Mouse (Mus musculus) stomach, postnatal 0 days (tissue): ENCODE data around the gene Icam2. TPM values are rescaled to one million over a fixed set of nuclear protein-coding genes. Genes with fewer than 3 reads are reported as not detected.

Experiments
- ATAC-seq: fragments of 200-750 bp; cut with Nextera tagmentation; 2 replicates; pipeline ENCODE4 v1.8.0; 2017; ENCODE audit not compliant: low FRiP score, low TSS enrichment
- DNase-seq: peaks from one replicate; pipeline ENCODE4 v3.0.0-alpha.2; 2016; ENCODE audit warnings: low spot score
- H3K27ac ChIP-seq: fragments of 300-500 bp; sonication (generic); replicated peaks from 2 replicates; pipeline ENCODE4 v1.5.1; 2014; ENCODE audit warnings: mild to moderate bottlenecking, control low read depth
- H3K27me3 ChIP-seq: fragments of 300-500 bp; sonication (generic); 2 replicates; pipeline ENCODE4 v1.6.1; 2014; ENCODE audit warnings: low read length; ENCODE audit not compliant: control insufficient read depth, insufficient read depth
- H3K36me3 ChIP-seq: fragments of 300-500 bp; sonication (generic); 2 replicates; pipeline ENCODE4 v1.6.1; 2014; ENCODE audit warnings: low read length, mixed read lengths; ENCODE audit not compliant: control insufficient read depth, insufficient read depth
- H3K4me1 ChIP-seq: fragments of 300-500 bp; sonication (generic); replicated peaks from 2 replicates; pipeline ENCODE4 v1.6.1; 2014; ENCODE audit warnings: antibody characterized with exemption; ENCODE audit not compliant: control insufficient read depth, insufficient read depth
- H3K4me2 ChIP-seq: fragments of 300-500 bp; sonication (generic); replicated peaks from 2 replicates; pipeline ENCODE4 v1.6.1; 2014; ENCODE audit warnings: low read depth, mild to moderate bottlenecking, control low read depth, moderate library complexity
- H3K4me3 ChIP-seq: fragments of 300-500 bp; sonication (generic); 2 replicates; pipeline ENCODE4 v1.5.1; 2014; ENCODE audit warnings: low read depth, low read length, control low read depth
- H3K9ac ChIP-seq: fragments of 300-500 bp; sonication (generic); 2 replicates; pipeline ENCODE4 v1.6.1; 2014; ENCODE audit warnings: mild to moderate bottlenecking, low read length, control low read depth, mixed read lengths
- H3K9me3 ChIP-seq: fragments of 300-500 bp; sonication (generic); 2 replicates; pipeline ENCODE4 v1.6.1; 2016; ENCODE audit warnings: low read length; ENCODE audit not compliant: control insufficient read depth
- CTCF ChIP-seq: IDR thresholded peaks from 2 replicates; pipeline ENCODE4 v1.5.1; 2016; ENCODE audit warnings: antibody characterized with exemption, low read depth, mild to moderate bottlenecking, moderate library complexity
- EP300 ChIP-seq: optimal IDR thresholded peaks from 2 replicates; pipeline ENCODE3; 2016; ENCODE audit warnings: antibody characterized with exemption
- WGBS: fragments of 180-500 bp; shearing (Covaris S2); extraction: QIAGEN DNeasy Blood & Tissue Kit; methylation state at CpG from one replicate; pipeline ENCODE4 v1.1.7; 2014; 5-methylcytosine and 5-hydroxymethylcytosine counted together
- polyA plus RNA-seq: library from polyadenylated mRNA; unstranded; fragments of >200 nt; fragmentation: Nextera tagmentation; extraction: Ambion mirVana; gene quantifications from 2 replicates; pipeline ENCODE4 v1.2.1, GENCODE M21; 2015

The Icam2 gene
- polyA plus RNA-seq: 12.7 and 13.2 TPM in 2 replicates

DNA sequence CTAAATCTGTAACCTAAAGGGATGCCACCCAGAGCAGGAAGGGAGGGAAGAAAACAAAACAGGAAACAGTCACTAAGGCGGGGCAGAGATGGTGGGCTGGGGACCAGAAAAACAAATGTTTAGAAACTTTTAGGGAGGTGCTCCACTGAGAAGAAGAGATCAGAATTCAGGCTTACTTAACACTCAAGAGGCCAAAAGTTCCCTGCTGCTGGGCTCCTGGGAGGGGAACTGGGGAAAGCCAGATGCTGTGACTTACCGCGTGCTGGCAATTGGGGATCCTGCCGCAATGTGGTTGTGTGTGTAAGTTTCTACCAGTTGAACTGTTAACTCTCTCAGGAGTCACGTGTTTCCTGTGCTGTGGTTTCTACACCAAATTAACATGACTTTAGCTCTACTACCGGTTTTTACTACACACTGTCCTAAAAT is at the start of gene Icam2:
Gene Icam2, minus strand, starts transcription at position 285 of the 426 bp plus-strand sequence.
- H3K4me2 ChIP-seq: no peak within 1 kb of the TSS
- 67% methylated on average over 6 of the region's 6 CpGs for WGBS
- no peak within 1 kb of the TSS for H3K9ac ChIP-seq
- H3K4me3 ChIP-seq: no peak within 1 kb of the TSS
- no peaks in the 10 kb centered on the region for H3K9me3 ChIP-seq
- H3K36me3 ChIP-seq: no peaks in the 10 kb centered on the region
- TF ChIP-seq EP300: no peak
- TF ChIP-seq CTCF: no peak
- H3K27me3 ChIP-seq: no peaks in the 10 kb centered on the region
- H3K27ac ChIP-seq: no peak within 1 kb of the TSS
- no peak for ATAC-seq
- DNase-seq: no peak
- H3K4me1 ChIP-seq: no peaks in the 10 kb centered on the region; the same call in 1 of the 2 replicates

- WGBS: 71% methylated on average over 2 of the region's 2 CpGs
- Histone ChIP-seq H3K4me2 (no peak overlapping the region), H3K4me1 (no peaks in the 10 kb centered on the region), H3K27me3 (no peaks in the 10 kb centered on the region), H3K27ac (no peak overlapping the region), H3K4me3 (no peak overlapping the region), H3K9ac (no peak overlapping the region), H3K9me3 (no peaks in the 10 kb centered on the region), H3K36me3 (0 out of 2 replicates have a peak, but pooled peaks cover 3% of the 10 kb centered on the region)
- no peak for ATAC-seq
- DNase-seq: no peak
- no peak for TF ChIP-seq EP300
- TF ChIP-seq CTCF: peak; percentile 50
Measured at GRCm38 (mm10) chr11:106437543-106437942, 49.7 kb upstream of the Icam2 start.

DNA sequence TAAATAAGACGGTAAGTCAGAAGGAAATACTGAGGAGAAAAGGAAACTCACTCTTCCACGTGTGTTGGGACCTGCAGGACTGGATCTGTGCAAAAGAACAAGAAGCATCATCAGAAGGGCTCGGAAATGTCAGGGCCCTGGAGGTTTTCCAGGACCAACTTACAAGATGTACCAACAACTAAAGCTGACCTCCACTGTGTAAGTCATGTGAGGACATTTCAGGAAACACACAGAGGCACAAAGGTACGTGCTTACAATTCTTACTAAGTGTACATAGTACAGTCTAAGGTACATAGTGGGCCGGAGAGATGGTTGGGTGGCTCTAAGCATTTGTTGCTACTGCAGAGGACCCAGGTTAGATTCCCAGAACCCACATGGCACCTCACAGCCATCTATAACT is 49.2 kb upstream of the Icam2 start:
- 65% methylated on average over 5 of the region's 5 CpGs for WGBS
- no peaks in the 10 kb centered on the region for H3K27me3 ChIP-seq
- H3K36me3 ChIP-seq: 0 out of 2 replicates have a peak, but pooled peaks cover 3% of the 10 kb centered on the region
- H3K4me3 ChIP-seq: no peak overlapping the region
- no peaks in the 10 kb centered on the region for H3K4me1 ChIP-seq
- H3K4me2 ChIP-seq: no peak overlapping the region
- DNase-seq (no peak), ATAC-seq (peak; percentile 56; the same call in 1 of the 2 replicates)
- TF ChIP-seq EP300: no peak
- TF ChIP-seq CTCF: no peak
- H3K9ac ChIP-seq: no peak overlapping the region
- no peak overlapping the region for H3K27ac ChIP-seq
- no peaks in the 10 kb centered on the region for H3K9me3 ChIP-seq

- Histone ChIP-seq H3K9ac (no peak overlapping the region), H3K27ac (no peak overlapping the region), H3K4me3 (no peak overlapping the region), H3K36me3 (0 out of 2 replicates have a peak, but pooled peaks cover 3% of the 10 kb centered on the region), H3K4me2 (no peak overlapping the region), H3K9me3 (no peaks in the 10 kb centered on the region), H3K4me1 (no peaks in the 10 kb centered on the region), H3K27me3 (no peaks in the 10 kb centered on the region)
- DNase-seq: no peak
- no peak for ATAC-seq
- 80% methylated on average over 5 of the region's 5 CpGs for WGBS
- TF ChIP-seq EP300 (no peak), CTCF (no peak)
Measured at GRCm38 (mm10) chr11:106430392-106430791, 42.5 kb upstream of the Icam2 start.

DNA sequence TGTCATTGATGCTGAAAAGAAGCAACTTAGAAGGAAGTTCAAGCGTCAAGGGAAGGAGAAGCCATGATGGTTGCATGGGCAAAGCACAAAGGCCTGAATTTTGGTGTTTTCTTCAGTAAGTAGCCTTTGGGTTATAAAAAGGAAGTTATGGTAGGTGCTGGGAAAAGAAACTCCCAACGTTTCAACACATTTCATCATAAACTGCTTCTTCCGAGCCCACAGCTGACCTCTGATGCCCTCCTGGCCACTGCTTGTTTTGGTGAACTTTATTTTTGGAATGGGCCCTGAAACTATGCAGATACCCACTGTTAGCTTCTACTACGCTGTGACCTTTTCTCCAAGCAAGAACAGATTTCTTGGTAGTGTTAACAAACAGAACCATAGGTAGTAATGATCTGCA is 41.8 kb upstream of the Icam2 start:
- Histone ChIP-seq H3K4me2 (no peak overlapping the region), H3K9me3 (no peaks in the 10 kb centered on the region), H3K27me3 (no peaks in the 10 kb centered on the region), H3K9ac (no peak overlapping the region), H3K4me1 (no peaks in the 10 kb centered on the region), H3K27ac (no peak overlapping the region), H3K4me3 (no peak overlapping the region), H3K36me3 (0 out of 2 replicates have a peak, but pooled peaks cover 3% of the 10 kb centered on the region)
- DNase-seq (no peak), ATAC-seq (no peak)
- TF ChIP-seq EP300 (no peak), CTCF (no peak)
- 80% methylated on average over 4 of the region's 4 CpGs for WGBS

DNA sequence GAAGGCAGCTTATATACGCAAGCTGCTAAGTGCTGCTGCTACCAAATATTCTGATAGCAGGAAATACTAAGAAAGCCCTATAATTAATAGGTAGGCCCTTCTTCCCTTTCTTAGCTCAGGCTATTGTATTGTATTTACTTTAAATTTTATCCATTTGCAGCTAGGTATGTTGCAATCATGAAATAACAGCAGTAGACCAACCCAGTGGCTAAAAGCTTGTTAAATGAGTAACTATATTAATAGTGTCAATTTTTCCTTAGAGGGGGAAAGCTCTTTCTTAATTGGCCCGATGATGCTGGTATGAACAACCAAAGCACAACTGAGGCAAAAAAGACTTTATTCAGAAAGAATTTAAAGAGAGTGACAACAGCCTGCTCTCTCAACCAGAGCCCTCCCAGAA is 40.7 kb upstream of the Icam2 start:
- no peaks in the 10 kb centered on the region for H3K9me3 ChIP-seq
- TF ChIP-seq CTCF (no peak), EP300 (no peak)

More for the DNA sequence above, 40.7 kb upstream of the Icam2 start:
- Histone ChIP-seq H3K27me3 (no peaks in the 10 kb centered on the region), H3K4me2 (no peak overlapping the region), H3K4me1 (no peaks in the 10 kb centered on the region), H3K9ac (no peak overlapping the region), H3K4me3 (no peak overlapping the region), H3K36me3 (0 out of 2 replicates have a peak, but pooled peaks cover 2% of the 10 kb centered on the region), H3K27ac (no peak overlapping the region)
- ATAC-seq (no peak), DNase-seq (no peak)
- 70% methylated on average over 2 of the region's 2 CpGs for WGBS
